Mouse (Mus musculus): ENCODE results near the gene Hfe.
"Not testable (repeated sequence)": the region's sequence is repeated elsewhere in the genome, so short reads cannot be mapped to it uniquely, and the experiment has no call there.

Gene Hfe

DNA sequence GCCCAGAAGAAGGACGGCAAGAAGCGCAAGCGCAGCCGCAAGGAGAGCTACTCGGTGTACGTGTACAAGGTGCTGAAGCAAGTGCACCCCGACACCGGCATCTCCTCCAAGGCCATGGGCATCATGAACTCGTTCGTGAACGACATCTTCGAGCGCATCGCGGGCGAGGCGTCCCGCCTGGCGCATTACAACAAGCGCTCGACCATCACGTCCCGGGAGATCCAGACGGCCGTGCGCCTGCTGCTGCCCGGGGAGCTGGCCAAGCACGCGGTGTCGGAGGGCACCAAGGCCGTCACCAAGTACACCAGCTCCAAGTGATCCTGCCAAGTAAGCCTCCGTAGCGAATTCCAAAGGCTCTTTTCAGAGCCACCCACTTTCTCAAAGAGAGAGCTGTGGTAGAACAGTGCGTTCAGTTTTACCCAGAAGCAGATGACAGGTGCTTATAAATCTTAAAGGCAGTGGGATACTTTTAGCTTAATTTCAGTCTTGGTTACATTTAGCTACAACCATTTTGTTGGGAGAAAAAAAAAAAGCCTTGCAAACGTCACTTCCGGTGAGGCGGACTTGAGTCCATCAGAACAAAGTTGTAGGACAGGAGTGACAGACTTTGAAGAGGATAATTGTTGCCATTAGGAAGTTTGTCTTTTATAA lies 26.2 kb downstream of the Hfe start:
- DNase-seq: peak; percentile 94

DNA sequence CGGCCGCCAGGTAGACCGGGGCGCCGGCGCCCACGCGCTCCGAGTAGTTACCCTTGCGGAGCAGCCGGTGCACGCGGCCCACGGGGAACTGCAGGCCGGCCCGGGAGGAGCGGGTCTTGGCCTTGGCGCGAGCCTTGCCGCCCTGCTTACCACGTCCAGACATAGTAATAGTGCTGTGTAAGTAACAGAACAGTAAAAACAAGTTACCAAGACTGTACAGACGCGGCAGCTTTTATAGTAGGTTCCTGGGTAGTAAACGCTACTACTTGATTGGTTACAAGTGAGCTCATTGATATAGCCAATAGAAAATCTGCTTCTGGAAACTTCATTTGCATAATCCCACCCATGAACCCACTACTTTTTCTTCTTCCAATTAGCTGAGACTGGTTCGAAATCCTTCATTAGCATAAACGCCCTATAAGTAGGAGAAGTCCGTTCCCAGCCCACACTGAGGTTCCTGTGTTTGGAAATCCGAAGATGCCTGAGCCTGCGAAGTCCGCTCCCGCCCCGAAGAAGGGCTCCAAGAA lies 26.8 kb downstream of the Hfe start, which contains the start of the genes Hist1h2ac and Hist1h2bc:
Hist1h2ac (minus strand) TSS at position 194 of the 527 bp plus-strand sequence.
Hist1h2bc (plus strand) TSS at position 445 of the 527 bp plus-strand sequence.
- DNase-seq: peak; percentile 99

DNA sequence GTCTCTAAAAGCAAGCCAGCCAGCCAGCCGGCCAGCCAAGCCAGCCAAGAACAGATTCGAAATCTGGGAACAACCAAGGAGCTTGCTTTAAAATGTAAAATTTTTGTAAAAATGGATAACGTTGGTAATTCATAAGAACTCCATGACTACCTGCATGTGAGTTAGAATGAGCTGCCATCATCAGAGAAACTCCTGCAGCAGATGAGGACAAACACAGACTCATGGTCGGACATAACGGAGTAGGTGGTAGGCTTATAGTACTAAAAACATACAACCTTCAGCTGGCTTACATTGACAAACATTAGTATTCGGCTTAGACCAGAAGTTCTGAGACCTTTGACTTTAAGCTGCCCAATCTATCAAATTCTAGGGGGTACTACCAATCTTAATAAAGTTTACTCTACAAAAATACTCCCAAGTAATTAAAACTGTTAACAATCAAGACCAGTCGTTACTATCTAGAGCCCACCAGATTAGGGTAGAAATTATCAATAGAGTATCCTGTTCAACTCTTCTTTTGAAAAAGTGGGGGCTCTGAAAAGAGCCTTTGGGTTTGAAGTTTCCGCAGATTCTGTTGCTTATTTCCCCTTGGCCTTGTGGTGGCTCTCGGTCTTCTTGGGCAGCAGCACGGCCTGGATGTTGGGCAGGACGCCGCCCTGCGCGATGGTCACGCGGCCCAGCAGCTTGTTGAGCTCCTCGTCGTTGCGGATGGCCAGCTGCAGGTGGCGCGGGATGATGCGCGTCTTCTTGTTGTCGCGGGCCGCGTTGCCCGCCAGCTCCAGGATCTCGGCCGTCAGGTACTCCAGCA lies 27.5 kb downstream of the Hfe start:
- not testable (repeated sequence) for DNase-seq

DNA sequence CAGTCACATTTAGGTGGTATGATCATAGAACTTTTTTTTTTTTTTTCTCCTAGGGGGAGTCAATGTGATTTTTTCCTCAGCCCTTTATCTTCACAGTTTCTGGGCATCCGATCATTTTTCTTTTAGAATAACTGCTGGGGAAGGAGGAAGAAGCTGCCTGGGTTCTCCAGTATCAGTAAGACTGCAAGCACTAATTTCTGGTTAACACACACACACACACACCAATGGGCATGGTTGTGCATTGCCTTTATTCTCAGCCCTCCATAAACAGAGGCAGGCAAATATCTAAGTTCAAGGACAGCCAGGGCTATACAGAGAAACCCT lies 28.1 kb downstream of the Hfe start:
- DNase-seq: no peak

DNA sequence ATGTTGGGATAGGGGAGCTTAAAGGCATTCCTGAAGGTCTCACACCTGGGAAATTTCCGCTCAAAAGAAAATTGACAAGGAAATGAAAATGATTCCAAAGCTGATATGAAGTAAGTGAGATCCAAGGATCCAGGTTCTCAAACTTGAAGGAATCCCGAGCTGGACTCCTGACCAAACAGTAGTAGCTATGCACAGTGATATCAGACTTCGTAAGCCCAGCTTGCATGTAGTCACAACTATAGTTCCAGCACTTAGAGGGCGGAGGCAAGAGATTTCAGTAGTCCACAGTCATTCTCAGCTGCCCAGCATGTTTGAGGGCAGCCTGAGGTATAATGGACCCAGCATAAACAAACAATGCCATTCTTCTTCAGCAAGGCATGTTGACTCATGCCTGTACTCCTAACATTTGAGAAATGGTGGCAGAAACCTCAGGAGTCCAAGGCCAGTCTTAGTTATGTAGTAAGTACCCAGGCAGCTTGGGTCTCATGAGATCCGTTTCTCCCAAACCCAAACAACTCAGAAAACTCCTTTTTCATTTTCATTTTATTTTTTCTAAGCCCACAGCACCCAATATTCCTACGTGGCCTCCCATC lies 28.6 kb downstream of the Hfe start:
- no peak for DNase-seq

DNA sequence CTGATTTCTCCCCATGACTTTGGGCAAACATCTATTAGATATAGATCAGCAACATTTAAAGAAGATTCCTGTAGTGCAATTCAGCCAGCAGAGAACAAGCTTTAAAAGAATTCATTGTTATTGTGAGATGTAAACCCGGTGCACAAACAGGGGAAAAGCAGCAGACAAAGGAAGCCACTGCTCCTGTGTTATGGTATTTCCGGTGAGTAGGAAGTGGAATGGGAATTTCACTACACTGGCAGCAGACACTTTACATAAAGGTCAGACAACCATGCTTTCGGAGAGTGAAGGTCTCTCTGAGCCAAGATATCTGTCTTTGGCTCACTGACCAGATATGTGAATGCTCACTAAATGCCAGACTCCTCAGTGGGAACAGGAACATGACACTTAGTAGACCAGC lies 48.1 kb downstream of the Hfe start:
- no peak for DNase-seq

DNA sequence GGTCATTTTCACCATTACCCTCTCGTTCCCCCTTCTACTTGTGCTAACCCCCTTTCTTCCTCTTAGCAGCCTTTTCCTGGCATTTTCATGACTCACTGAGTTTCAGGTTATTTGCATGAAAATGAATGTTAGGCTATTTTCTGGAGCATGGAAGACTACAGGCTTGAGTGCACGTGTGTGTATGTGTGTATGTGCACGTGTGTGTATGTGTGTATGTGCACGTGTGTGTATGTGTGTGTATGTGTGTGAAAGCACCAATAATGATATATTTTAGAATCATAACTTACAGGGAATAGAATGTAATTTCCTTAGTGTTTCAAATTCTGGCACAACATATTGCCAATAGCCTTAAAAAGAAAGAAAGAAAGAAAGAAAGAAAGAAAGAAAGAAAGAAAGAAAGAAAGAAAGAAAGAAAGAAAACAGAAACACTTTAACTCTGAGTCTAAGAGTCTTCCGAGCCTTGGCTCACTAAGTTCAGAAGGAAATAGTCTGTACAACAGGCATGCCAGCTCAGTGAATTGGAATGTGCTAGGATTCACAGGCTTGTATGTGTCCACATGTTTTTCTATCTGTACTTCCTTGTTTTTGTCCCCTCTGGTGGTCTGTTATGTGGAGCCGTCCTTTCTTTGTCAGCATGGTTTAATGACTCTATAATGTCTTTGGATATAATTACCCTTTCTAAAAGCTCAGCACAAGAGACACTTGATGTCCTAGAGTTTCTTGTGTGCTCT lies 50.9 kb downstream of the Hfe start:
- DNase-seq: no peak
